Mouse (Mus musculus) cerebellum, adult 2 months (tissue): Measurements from ENCODE around the gene Crxos.

Experiments used
- CTCF ChIP-seq: fragments of 200-500 bp; IDR thresholded peaks from 2 replicates; pipeline ENCODE4 v1.5.1; 2011; ENCODE audit warnings: low read depth, mild to moderate bottlenecking, control low read depth, low read length, moderate library complexity, borderline replicate concordance; ENCODE audit not compliant: insufficient read depth
- POLR2A ChIP-seq: fragments of 200-500 bp; IDR thresholded peaks from 2 replicates; pipeline ENCODE4 v1.6.1; 2011; ENCODE audit warnings: low read length, control low read depth, borderline replicate concordance; ENCODE audit not compliant: insufficient read depth

DNA sequence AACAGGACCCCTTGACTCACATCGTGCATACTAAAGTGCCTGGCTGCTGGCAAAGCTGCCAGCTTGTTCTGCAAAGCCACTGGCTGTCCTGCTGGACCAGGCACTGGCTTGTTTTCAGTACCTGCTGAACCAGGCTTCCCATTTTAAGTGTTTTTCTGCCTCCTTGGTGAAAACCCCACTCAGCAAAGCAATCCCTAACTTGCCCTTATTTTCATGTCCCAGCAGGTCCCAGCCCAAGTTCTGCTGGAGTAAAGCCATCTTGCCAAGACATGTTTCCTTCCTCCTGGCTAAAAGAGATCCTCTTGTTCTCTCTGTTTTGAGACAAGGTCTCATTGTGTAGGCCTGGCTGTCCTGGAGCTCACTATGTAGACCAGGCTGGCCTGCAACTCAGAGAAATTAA is 61.9 kb downstream of the Crxos start:
- TF ChIP-seq CTCF: no peak
- TF ChIP-seq POLR2A: no peak
